Mouse (Mus musculus): ENCODE measurements around the gene Ubap2.

The Ubap2 gene

GRCm38 (mm10) chr4:41274980-41275850, at the start of gene Ubap2:
Gene Ubap2, minus strand, starts transcription at chr4:41275144.
- DNase-seq (ENCODE audit: low spot score), result peak; percentile 97

GRCm38 (mm10) chr4:41320971-41321370, 46.0 kb upstream of the Ubap2 start:
- DNase-seq (ENCODE audit: low spot score), result no peak

- no peak for DNase-seq (ENCODE audit: low spot score)
Observed at GRCm38 (mm10) chr4:41318267-41318666, 43.3 kb upstream of the Ubap2 start.

- no peak for DNase-seq (ENCODE audit: low spot score)
Observed at GRCm38 (mm10) chr4:41315173-41315572, 40.2 kb upstream of the Ubap2 start.

GRCm38 (mm10) chr4:41314141-41315129, 39.5 kb upstream of the Ubap2 start, which contains the start of gene Dcaf12:
Gene Dcaf12, minus strand, starts transcription at chr4:41314889.
- peak; percentile 96 for DNase-seq (ENCODE audit: low spot score)

GRCm38 (mm10) chr4:41313722-41314121, 38.8 kb upstream of the Ubap2 start:
- no peak for DNase-seq (ENCODE audit: low spot score)

GRCm38 (mm10) chr4:41310567-41311563, 35.9 kb upstream of the Ubap2 start:
- peak; percentile 26 for DNase-seq (ENCODE audit: low spot score)

GRCm38 (mm10) chr4:41307406-41307805, 32.5 kb upstream of the Ubap2 start:
- DNase-seq (ENCODE audit: low spot score), result no peak

- DNase-seq (ENCODE audit: low spot score), result no peak
Observed at GRCm38 (mm10) chr4:41304302-41304701, 29.4 kb upstream of the Ubap2 start.

- no peak for DNase-seq (ENCODE audit: low spot score)
Observed at GRCm38 (mm10) chr4:41303671-41304070, 28.7 kb upstream of the Ubap2 start.

- DNase-seq (ENCODE audit: low spot score), result no peak
Observed at GRCm38 (mm10) chr4:41298976-41299375, 24.0 kb upstream of the Ubap2 start.

GRCm38 (mm10) chr4:41295960-41296359, 21.0 kb upstream of the Ubap2 start:
- no peak for DNase-seq (ENCODE audit: low spot score)

GRCm38 (mm10) chr4:41295507-41295906, 20.6 kb upstream of the Ubap2 start:
- DNase-seq (ENCODE audit: low spot score), result no peak

- DNase-seq (ENCODE audit: low spot score), result no peak
Observed at GRCm38 (mm10) chr4:41293907-41294306, 19.0 kb upstream of the Ubap2 start.

- no peak for DNase-seq (ENCODE audit: low spot score)
Observed at GRCm38 (mm10) chr4:41289802-41290201, 14.9 kb upstream of the Ubap2 start.

- no peak for DNase-seq (ENCODE audit: low spot score)
Observed at GRCm38 (mm10) chr4:41286420-41286819, 11.5 kb upstream of the Ubap2 start.

GRCm38 (mm10) chr4:41284087-41284486, 9.1 kb upstream of the Ubap2 start:
- no peak for DNase-seq (ENCODE audit: low spot score)

GRCm38 (mm10) chr4:41275927-41276326, 983 bp upstream of the Ubap2 start:
- DNase-seq (ENCODE audit: low spot score), result no peak

GRCm38 (mm10) chr4:41274377-41274979, 466 bp downstream of the Ubap2 start:
- DNase-seq (ENCODE audit: low spot score), result no peak

- DNase-seq (ENCODE audit: low spot score), result no peak
Observed at GRCm38 (mm10) chr4:41268133-41268532, 6.8 kb downstream of the Ubap2 start.

GRCm38 (mm10) chr4:41266350-41266749, 8.6 kb downstream of the Ubap2 start:
- no peak for DNase-seq (ENCODE audit: low spot score)

All from testis, postnatal 10 days (tissue).